Mouse (Mus musculus) liver, adult 2 months (tissue): ENCODE results near the gene Gm13090.

Source experiments
- CTCF ChIP-seq: fragments of 200-500 bp; IDR thresholded peaks from 2 replicates; pipeline ENCODE4 v1.5.1; 2011; ENCODE audit warnings: low read depth, low read length, control low read depth
- POLR2A ChIP-seq: fragments of 200-500 bp; IDR thresholded peaks from 2 replicates; pipeline ENCODE4 v1.6.1; 2011; ENCODE audit warnings: low read length, control low read depth; ENCODE audit not compliant: insufficient read depth; ENCODE audit errors: extremely low read depth

- TF ChIP-seq CTCF (no peak), POLR2A (no peak)
Observed at GRCm38 (mm10) chr4:151088819-151089218, 551 bp upstream of the Gm13090 start.
